Mouse (Mus musculus) right cerebral cortex, postnatal 4 days (tissue): Measurements from ENCODE around the gene Atp2b2.

Experiments
- DNase-seq: peaks from one replicate; pipeline ENCODE4 v3.0.0-alpha.2; 2022

The Atp2b2 gene

GRCm38 (mm10) chr6:113695766-113696355 is 346.6 kb downstream of the Atp2b2 start:
- no peak for DNase-seq

- no peak for DNase-seq
Measured at GRCm38 (mm10) chr6:113695203-113695602, 347.2 kb downstream of the Atp2b2 start.
